Mouse (Mus musculus) liver, embryonic 16.5 days (tissue): ENCODE results near the gene Acat3. TPM values are rescaled to one million over a fixed set of nuclear protein-coding genes. Genes with fewer than 3 reads are reported as not detected.

Source experiments
- ATAC-seq: fragments of 200-750 bp; cut with Nextera tagmentation; 2 replicates; pipeline ENCODE4 v1.8.0; 2017; ENCODE audit warnings: low read depth, mild to moderate bottlenecking, moderate number of reproducible peaks, moderate library complexity
- H3K27ac ChIP-seq: fragments of 300-500 bp; sonication (generic); 2 replicates; pipeline ENCODE4 v1.5.1; 2014; ENCODE audit warnings: mild to moderate bottlenecking, low read length
- H3K27me3 ChIP-seq: fragments of 300-500 bp; sonication (generic); 2 replicates; pipeline ENCODE4 v1.6.1; 2014; ENCODE audit warnings: low read depth, low read length, mixed read lengths; ENCODE audit not compliant: control insufficient read depth, insufficient read depth
- H3K36me3 ChIP-seq: fragments of 300-500 bp; sonication (generic); 2 replicates; pipeline ENCODE4 v1.6.1; 2014; ENCODE audit warnings: mild to moderate bottlenecking; ENCODE audit not compliant: control insufficient read depth, insufficient read depth
- H3K4me1 ChIP-seq: fragments of 300-500 bp; sonication (generic); 2 replicates; pipeline ENCODE4 v1.6.1; 2014; ENCODE audit warnings: low read depth, low read length, mixed read lengths; ENCODE audit not compliant: control insufficient read depth
- H3K4me2 ChIP-seq: fragments of 300-500 bp; sonication (generic); 2 replicates; pipeline ENCODE4 v1.6.1; 2014; ENCODE audit warnings: low read depth, low read length, mixed read lengths
- H3K4me3 ChIP-seq: fragments of 300-500 bp; sonication (generic); 2 replicates; pipeline ENCODE4 v1.5.1; 2014; ENCODE audit warnings: low read depth, mild to moderate bottlenecking, low read length
- H3K9ac ChIP-seq: fragments of 300-500 bp; sonication (generic); 2 replicates; pipeline ENCODE4 v1.6.1; 2014; ENCODE audit warnings: low read depth, low read length
- H3K9me3 ChIP-seq: fragments of 300-500 bp; sonication (generic); replicated peaks from 2 replicates; pipeline ENCODE4 v1.6.1; 2016; ENCODE audit warnings: low read length; ENCODE audit not compliant: control insufficient read depth
- WGBS: fragments of 180-500 bp; shearing (Covaris S2); extraction: QIAGEN DNeasy Blood & Tissue Kit; methylation state at CpG from one replicate; pipeline ENCODE4 v1.1.7; 2014; ENCODE audit not compliant: insufficient replicate concordance; 5-methylcytosine and 5-hydroxymethylcytosine counted together
- polyA plus RNA-seq: library from polyadenylated mRNA; unstranded; fragments of >200 nt; fragmentation: Nextera tagmentation; extraction: Ambion mirVana; gene quantifications from 2 replicates; pipeline ENCODE4 v1.2.1, GENCODE M21; 2015

The Acat3 gene
- polyA plus RNA-seq, 1 experiment from 2014 or later, result 16.5 TPM

DNA sequence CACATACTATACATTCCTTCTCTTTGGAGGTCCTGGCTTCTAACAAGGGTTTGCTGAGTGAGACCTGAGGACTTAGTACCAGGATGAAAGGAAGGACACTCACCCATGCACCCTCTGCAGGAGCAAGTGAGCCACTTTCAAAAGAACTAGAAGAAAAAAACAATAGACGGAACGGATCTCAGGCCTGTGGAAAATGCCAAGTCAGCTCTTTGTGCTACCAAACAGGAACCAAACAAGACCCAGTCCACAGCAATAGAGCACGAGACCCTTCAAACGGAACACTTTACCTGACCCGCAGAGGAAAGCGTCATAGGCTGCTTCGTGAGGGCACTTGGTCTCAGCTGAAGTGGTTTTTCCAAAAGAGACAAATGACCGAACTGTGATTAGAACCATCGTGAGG lies 48.4 kb downstream of the Acat3 start:
- Histone ChIP-seq H3K4me2 (no peak overlapping the region), H3K36me3 (peaks cover 1% of the 10 kb centered on the region), H3K9ac (no peak overlapping the region), H3K27ac (no peak overlapping the region), H3K9me3 (no peaks in the 10 kb centered on the region), H3K4me3 (no peak overlapping the region), H3K27me3 (no peaks in the 10 kb centered on the region), H3K4me1 (no peaks in the 10 kb centered on the region)
- WGBS, result 83% methylated on average over 9 of the region's 9 CpGs
- no peak for ATAC-seq

DNA sequence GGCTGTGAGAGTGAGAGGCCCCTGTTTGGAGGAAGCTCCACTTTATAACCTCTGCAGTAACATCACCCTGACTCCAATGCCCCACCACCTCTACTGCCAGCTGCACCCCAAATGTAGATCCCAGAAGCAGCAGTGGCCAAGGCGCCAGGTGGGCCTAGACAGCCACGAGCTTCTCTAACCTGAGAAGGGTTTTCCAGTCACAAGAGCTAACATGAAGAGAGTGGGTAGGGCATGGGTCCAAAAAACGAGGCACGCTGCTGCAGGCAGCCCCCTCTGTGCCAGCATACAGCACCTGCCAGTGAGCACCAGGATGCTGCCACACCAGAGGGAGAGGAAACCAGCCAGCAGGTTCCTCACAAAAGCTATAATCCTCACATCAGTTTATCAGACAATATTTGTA lies 49.3 kb downstream of the Acat3 start:
- no peaks in the 10 kb centered on the region for H3K4me1 ChIP-seq
- H3K27me3 ChIP-seq, result no peaks in the 10 kb centered on the region
- H3K4me2 ChIP-seq, result no peak overlapping the region
- 78% methylated on average over 4 of the region's 4 CpGs for WGBS
- no peak overlapping the region for H3K9ac ChIP-seq
- no peaks in the 10 kb centered on the region for H3K9me3 ChIP-seq
- H3K36me3 ChIP-seq, result no peaks in the 10 kb centered on the region; the same call in 1 of the 2 replicates
- no peak overlapping the region for H3K4me3 ChIP-seq
- H3K27ac ChIP-seq, result no peak overlapping the region
- ATAC-seq, result no peak

- H3K36me3 ChIP-seq, result no peaks in the 10 kb centered on the region
- H3K4me3 ChIP-seq, result no peak overlapping the region
- ATAC-seq, result no peak
- no peaks in the 10 kb centered on the region for H3K27me3 ChIP-seq
- no peaks in the 10 kb centered on the region for H3K9me3 ChIP-seq
- no peak overlapping the region for H3K4me2 ChIP-seq
- WGBS, result 60% methylated on average over 15 of the region's 15 CpGs
- H3K4me1 ChIP-seq, result no peaks in the 10 kb centered on the region
- no peak overlapping the region for H3K27ac ChIP-seq
- H3K9ac ChIP-seq, result no peak overlapping the region
These were observed 53.2 kb downstream of the Acat3 start for GRCm38 (mm10) chr17:12887021-12887775.

DNA sequence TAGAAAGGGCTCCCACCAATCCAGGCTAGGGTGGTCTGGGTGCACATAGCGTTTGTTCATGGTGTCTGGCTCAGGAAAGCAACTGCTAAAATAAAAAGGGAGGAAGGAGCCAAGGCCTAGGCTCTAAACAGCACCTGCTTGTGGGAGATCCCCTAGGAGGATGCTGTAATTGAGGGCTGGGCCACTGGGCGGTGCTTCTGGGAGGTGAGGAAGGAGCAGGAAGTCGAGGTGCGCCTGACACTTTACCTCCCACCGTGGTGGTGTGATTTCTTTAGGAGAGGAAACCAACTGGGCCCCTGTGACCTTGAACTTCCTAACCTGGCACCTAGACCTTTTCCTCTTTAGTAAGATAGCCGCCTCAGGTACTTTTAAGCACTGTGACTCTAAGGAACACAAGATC lies 53.8 kb downstream of the Acat3 start:
- Histone ChIP-seq H3K36me3 (no peaks in the 10 kb centered on the region), H3K4me3 (no peak overlapping the region), H3K9ac (no peak overlapping the region), H3K27me3 (no peaks in the 10 kb centered on the region), H3K4me1 (no peaks in the 10 kb centered on the region), H3K4me2 (no peak overlapping the region), H3K27ac (no peak overlapping the region), H3K9me3 (no peaks in the 10 kb centered on the region)
- WGBS, result 37% methylated on average over 6 of the region's 6 CpGs
- ATAC-seq, result no peak

DNA sequence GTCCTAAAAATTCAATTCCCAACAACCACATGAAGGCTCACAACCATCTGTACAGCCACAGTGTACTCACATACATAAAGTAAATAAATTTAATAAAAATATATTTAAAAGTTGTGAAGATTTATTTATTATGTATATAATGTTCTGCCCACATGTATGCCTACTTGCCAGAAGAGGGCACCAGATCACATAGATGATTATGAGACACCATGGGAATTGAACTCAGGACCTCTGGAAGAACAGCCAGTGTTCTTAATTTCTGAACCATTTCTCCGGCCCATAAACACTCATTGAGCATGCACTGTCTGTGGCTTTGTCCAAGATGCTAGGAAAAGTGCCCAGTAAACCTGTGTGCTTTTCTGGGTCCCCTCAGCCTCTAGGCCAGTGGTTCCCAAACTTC lies 59.2 kb downstream of the Acat3 start:
- H3K27me3 ChIP-seq, result no peaks in the 10 kb centered on the region; the same call in 1 of the 2 replicates
- no peaks in the 10 kb centered on the region for H3K36me3 ChIP-seq
- H3K9me3 ChIP-seq, result no peaks in the 10 kb centered on the region
- no peak overlapping the region for H3K9ac ChIP-seq
- no peak overlapping the region for H3K27ac ChIP-seq
- H3K4me1 ChIP-seq, result no peaks in the 10 kb centered on the region; the same call in none of the 2 replicates
- ATAC-seq, result no peak
- WGBS, result 48% methylated on average over 1 of the region's 1 CpGs
- H3K4me2 ChIP-seq, result no peak overlapping the region
- H3K4me3 ChIP-seq, result no peak overlapping the region

- Histone ChIP-seq H3K4me3 (no peak overlapping the region), H3K36me3 (no peaks in the 10 kb centered on the region), H3K9me3 (no peaks in the 10 kb centered on the region), H3K9ac (peak overlapping the region; percentile 14; the same call in 1 of the 2 replicates), H3K4me1 (no peaks in the 10 kb centered on the region; the same call in none of the 2 replicates), H3K27me3 (no peaks in the 10 kb centered on the region; the same call in 1 of the 2 replicates), H3K27ac (no peak overlapping the region), H3K4me2 (peak overlapping the region; percentile 25; the same call in 1 of the 2 replicates)
- peak; percentile 51; the same call in 1 of the 2 replicates for ATAC-seq
- WGBS, result 2% methylated on average over 14 of the region's 14 CpGs
These were observed 60.2 kb downstream of the Acat3 start for GRCm38 (mm10) chr17:12880178-12880577.

GRCm38 (mm10) chr17:12875734-12876133 lies 64.7 kb downstream of the Acat3 start, which contains the start of gene Mrgprh:
TSS of gene Mrgprh (plus strand) at chr17:12876034.
- H3K4me3 ChIP-seq, result no peak within 1 kb of the TSS
- no peak within 1 kb of the TSS for H3K9ac ChIP-seq
- no peak within 1 kb of the TSS for H3K27ac ChIP-seq
- no peak within 1 kb of the TSS for H3K4me2 ChIP-seq
- ATAC-seq, result no peak
- no peaks in the 10 kb centered on the region for H3K36me3 ChIP-seq
- H3K4me1 ChIP-seq, result no peaks in the 10 kb centered on the region; the same call in none of the 2 replicates
- 50% methylated on average over 5 of the region's 5 CpGs for WGBS
- no peaks in the 10 kb centered on the region for H3K9me3 ChIP-seq
- H3K27me3 ChIP-seq, result peaks cover 4% of the 10 kb centered on the region

Other genes with a start within 250 kb of the Acat3 start
- 15.3 and 17.7 TPM in 2 replicates for gene Igf2r, start 170.9 kb downstream of the Acat3 start, polyA plus RNA-seq
- 0.19 and 0.22 TPM in 2 replicates for gene Mas1, start 72.5 kb downstream of the Acat3 start, polyA plus RNA-seq
- not detected in 2 replicates for gene Mrgprh, start 64.6 kb downstream of the Acat3 start, polyA plus RNA-seq
- gene Pnldc1, start 30.4 kb downstream of the Acat3 start, polyA plus RNA-seq, result 0.21 and 0.35 TPM in 2 replicates
- gene Tcp1, start 24.9 kb downstream of the Acat3 start, polyA plus RNA-seq, result 172 and 197 TPM in 2 replicates
- 81.8 and 92.8 TPM in 2 replicates for gene Mrpl18, start 24.3 kb downstream of the Acat3 start, polyA plus RNA-seq
- 97.5 and 101 TPM in 2 replicates for gene Acat2, start 20.1 kb upstream of the Acat3 start, polyA plus RNA-seq
- gene Wtap, start 53.6 kb upstream of the Acat3 start, polyA plus RNA-seq, result 42.0 and 42.4 TPM in 2 replicates
- gene Sod2, start 66.2 kb upstream of the Acat3 start, polyA plus RNA-seq, result 108 and 116 TPM in 2 replicates
- not detected in 2 replicates for gene Gpr31b, start 111.7 kb upstream of the Acat3 start, polyA plus RNA-seq
- gene Tcp10b, start 120.5 kb upstream of the Acat3 start, polyA plus RNA-seq, result not detected in 2 replicates
- not detected in 2 replicates for gene Unc93a, start 191.2 kb upstream of the Acat3 start, polyA plus RNA-seq